Mouse (Mus musculus) splenic B cell, adult 2 months (primary cell): ENCODE results near the gene 6330403K07Rik.
A peak's percentile ranks its signal among the peaks of the same experiment; 100 is the strongest.

Experiments
- DNase-seq: peaks from one replicate; pipeline ENCODE4 v3.0.0-alpha.2; 2011; ENCODE audit warnings: low read depth, low spot score
- H3K27me3 ChIP-seq: 2 replicates; pipeline ENCODE4 v1.6.1; 2012; ENCODE audit warnings: mild to moderate bottlenecking, low read length, moderate library complexity, mixed read lengths; ENCODE audit not compliant: control insufficient read depth, poor library complexity, insufficient read depth, severe bottlenecking
- H3K36me3 ChIP-seq: 2 replicates; pipeline ENCODE4 v1.6.1; 2012; ENCODE audit warnings: mild to moderate bottlenecking, low read length, moderate library complexity, mixed read lengths; ENCODE audit not compliant: control insufficient read depth, poor library complexity, insufficient read depth, severe bottlenecking

Gene 6330403K07Rik

DNA sequence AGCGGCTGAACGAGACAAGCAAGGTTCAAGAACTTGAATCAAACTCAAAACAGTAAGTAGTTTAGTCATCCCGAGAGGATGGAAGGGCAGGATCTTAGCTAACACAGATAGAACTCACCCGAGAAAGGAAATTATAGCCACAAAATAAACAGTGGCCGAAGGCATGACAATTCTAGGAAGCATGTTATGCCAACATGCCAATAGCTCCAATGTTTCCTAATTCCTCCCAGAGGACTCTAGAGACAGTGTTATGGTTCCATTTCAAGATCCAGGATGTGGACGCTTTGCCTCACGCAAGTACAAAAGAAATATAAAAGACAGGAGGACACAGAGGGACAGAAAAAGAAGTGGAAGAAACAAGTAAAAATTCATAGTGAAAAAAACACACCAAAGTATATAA lies 25.5 kb downstream of the 6330403K07Rik start:
- DNase-seq = no peak
- H3K27me3 ChIP-seq = no peaks in the 10 kb centered on the region
- H3K36me3 ChIP-seq = peaks cover 12% of the 10 kb centered on the region

DNA sequence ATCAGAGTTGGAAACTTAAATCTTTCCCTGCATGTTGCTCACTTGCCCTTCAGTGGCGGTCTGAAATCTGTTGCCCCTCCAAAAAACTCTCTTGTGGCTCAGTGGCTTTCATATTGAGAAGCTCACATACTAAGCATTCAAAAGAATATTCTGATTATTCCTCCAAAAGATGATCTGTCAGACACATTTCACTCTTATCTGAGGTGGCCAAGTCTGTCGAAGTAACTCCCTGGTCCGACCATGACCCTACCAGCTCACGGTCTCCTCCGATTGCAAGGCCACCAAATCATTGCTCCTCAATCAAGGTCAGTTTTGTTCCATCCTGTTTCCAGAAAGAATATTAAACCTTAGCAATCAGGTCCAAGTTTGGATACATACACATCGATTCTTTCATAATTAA lies 26.3 kb downstream of the 6330403K07Rik start:
- no peak for DNase-seq
- Histone ChIP-seq H3K36me3 (peaks cover 10% of the 10 kb centered on the region), H3K27me3 (no peaks in the 10 kb centered on the region)

DNA sequence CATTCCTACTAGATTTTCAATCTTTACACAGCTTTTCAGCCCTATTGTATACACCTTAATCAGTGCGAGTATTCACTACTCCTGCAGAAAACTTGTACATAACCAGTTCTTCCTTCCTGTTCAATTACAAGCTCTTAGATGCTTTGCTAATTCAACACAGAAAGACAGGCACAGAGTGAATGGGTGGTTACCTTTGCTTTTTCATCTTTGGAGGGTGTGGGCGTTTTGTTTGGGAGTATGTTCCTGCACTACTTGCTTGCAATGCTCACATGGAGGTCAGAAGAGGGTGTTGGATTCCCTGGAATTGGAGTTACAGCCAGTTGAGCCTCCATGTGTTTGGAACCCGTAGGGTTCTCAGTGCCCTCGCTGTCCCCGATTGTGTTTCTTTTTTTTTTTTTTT lies 28.3 kb downstream of the 6330403K07Rik start:
- Histone ChIP-seq H3K36me3 (peaks cover 4% of the 10 kb centered on the region), H3K27me3 (no peaks in the 10 kb centered on the region)
- DNase-seq = peak; percentile 6

DNA sequence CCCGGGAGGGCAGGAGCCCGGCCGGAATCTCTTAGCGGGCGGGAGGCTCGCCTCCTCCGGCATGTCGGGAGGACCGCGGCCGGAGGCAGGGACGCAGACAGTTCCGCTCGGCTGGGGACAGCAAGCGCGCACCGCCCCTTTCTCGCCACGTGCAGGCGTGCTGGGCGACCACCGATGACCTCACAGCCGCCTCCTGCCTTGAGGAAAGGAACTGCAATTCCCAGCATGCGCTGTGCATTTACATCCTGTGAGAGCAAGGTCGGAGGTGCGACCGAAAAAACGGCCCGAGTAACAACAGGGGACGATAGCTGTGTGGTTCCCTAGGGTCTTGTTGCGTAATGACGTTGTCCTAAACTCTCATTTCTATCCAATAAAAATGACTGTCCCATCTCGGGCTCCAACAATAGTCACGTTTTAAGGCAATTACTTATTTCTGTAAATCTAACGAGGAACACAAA lies 29.0 kb downstream of the 6330403K07Rik start, which contains the start of gene Dhx33:
Dhx33 (minus strand) TSS at position 122 of the 458 bp plus-strand sequence.
- peak; percentile 99 for DNase-seq
- H3K36me3 ChIP-seq = peaks cover 4% of the 10 kb centered on the region

DNA sequence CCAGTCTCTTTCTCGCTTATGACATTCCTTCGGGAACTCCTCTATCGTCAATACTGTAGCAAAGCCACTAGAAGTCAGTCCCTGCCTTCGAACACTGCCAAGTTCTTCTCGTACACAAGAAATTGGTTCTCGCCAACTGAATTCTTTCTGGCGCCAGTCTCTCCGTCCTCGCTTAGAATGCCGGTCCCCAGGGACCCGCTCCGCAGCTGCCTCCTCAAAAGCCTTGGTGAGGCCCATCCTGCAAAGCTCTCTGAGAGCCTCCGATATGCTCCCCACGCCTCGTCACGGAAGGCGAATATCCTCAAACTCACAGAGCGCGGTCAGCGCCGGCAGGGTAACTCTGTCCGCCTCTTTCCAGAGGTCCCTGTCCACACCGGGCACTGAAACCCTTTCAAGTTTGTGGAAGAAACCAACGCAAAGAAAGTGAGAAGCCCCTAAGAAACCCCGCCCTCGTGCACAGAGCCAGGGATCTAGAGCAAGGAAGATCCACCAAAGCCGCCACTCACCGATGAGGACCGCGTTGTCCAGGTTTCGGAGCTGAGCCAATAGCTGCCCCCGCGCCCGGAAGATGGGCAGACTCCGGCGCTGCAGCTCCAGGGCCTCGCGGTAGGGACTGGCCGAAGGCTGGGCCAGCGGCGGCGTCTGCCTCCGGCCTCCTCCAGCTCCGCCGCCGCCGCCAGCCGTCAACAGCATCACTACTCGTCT lies 29.6 kb downstream of the 6330403K07Rik start:
- H3K36me3 ChIP-seq = no peaks in the 10 kb centered on the region; the same call in 1 of the 2 replicates
- peak; percentile 34 for DNase-seq
- no peaks in the 10 kb centered on the region for H3K27me3 ChIP-seq

More for the DNA sequence above, 29.0 kb downstream of the 6330403K07Rik start, which contains the start of gene Dhx33:
- no peaks in the 10 kb centered on the region for H3K27me3 ChIP-seq

DNA sequence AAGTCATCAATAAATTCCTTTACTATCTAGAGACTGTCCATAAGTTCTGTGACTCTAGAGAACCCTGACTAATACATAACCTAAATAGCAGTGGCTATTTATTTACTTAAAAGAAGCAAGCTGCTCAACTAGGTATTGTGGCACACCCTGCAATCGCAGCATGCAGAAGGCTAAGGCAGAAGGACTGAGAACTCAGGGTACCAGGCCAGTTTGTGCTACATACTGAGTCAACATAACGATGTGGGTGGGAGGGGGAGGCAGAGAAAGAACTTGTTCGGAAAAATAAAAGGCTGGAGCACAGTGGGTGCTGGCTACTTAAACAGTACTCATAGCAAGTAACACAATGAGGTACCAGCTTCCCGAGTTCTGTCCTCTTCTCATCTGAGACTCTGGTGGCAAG lies 32.1 kb downstream of the 6330403K07Rik start:
- Histone ChIP-seq H3K36me3 (no peaks in the 10 kb centered on the region; the same call in 1 of the 2 replicates), H3K27me3 (no peaks in the 10 kb centered on the region)
- no peak for DNase-seq

DNA sequence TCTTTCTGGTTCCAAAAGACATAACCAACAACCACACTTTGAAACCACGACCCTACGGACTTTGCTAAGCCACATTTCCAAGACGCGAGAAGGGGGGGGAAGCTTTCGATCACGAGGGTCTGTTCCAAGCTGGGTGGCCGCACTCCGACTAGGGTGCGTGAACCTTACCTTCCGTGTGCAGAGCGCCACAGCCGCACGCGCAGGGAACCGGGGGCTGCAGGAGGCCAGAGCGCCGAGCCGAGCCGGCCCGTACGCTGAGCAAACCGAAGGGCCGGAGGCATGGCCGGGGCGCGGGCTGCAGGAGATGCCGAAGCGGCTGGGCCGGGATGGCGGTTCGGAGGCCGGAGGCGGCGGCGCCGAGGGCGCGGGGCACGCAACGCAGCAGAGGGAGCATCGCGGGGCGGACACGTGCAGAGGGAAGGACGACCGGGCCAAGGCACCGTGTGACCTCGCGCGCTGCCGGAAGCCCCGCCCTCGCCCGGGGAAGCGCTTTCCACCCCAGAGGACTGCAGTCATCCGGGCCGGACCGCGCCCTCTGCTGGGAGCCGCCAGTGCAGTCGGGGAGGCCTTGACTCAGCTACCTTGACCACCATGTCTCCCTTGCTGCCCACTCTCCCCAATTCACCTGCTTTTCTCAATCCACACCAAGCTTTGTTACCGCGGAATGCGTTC lies 50.6 kb downstream of the 6330403K07Rik start, which contains the start of gene C1qbp:
C1qbp (minus strand) TSS at position 470 of the 672 bp plus-strand sequence.
- H3K27me3 ChIP-seq = no peaks in the 10 kb centered on the region
- peaks cover 6% of the 10 kb centered on the region for H3K36me3 ChIP-seq
- DNase-seq = peak; percentile 94

DNA sequence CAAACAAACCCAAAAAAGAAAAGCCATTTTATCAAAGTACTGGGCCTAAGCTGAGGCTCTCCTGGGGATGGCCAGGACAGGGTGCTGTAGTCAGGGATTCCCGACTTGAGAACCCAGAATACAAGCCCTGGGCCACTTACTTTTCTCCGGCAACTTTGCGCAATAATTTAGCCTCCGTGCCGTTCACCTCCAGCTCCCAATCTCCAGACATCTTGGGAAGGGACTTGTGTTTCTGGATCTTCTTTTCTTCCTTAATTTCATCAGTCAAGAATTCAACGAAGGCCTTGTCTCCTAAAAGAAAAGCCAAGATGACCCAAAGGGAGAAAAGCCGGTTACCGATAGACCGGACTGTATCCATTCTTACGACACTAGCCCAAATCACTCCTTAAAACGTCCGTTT lies 51.3 kb downstream of the 6330403K07Rik start:
- DNase-seq = no peak
- Histone ChIP-seq H3K36me3 (peaks cover 6% of the 10 kb centered on the region), H3K27me3 (no peaks in the 10 kb centered on the region)
